Mouse (Mus musculus) olfactory bulb, adult 2 months (tissue): ENCODE data around the gene 0610030E20Rik.

Experiments
- CTCF ChIP-seq: fragments of 200-500 bp; IDR thresholded peaks from 2 replicates; pipeline ENCODE4 v1.5.1; 2012; ENCODE audit warnings: low read depth, mild to moderate bottlenecking, low read length, moderate library complexity; ENCODE audit not compliant: insufficient read depth
- POLR2A ChIP-seq: fragments of 200-500 bp; IDR thresholded peaks from 2 replicates; pipeline ENCODE4 v1.6.1; 2012; ENCODE audit warnings: mild to moderate bottlenecking, low read depth, low read length, moderate library complexity; ENCODE audit not compliant: insufficient read depth

- TF ChIP-seq POLR2A (no peak), CTCF (no peak)
Observed at GRCm38 (mm10) chr6:72313124-72313867, 33.8 kb upstream of the 0610030E20Rik start.
